Mouse (Mus musculus): ENCODE measurements around the gene Olfr435. TPM values are rescaled to one million over a fixed set of nuclear protein-coding genes. Genes with fewer than 3 reads are reported as not detected.
"Not testable (repeated sequence)": the region's sequence is repeated elsewhere in the genome, so short reads cannot be mapped to it uniquely, and the experiment has no call there.

The Olfr435 gene
- polyA plus RNA-seq, 1 experiment from 2014 or later: not detected

DNA sequence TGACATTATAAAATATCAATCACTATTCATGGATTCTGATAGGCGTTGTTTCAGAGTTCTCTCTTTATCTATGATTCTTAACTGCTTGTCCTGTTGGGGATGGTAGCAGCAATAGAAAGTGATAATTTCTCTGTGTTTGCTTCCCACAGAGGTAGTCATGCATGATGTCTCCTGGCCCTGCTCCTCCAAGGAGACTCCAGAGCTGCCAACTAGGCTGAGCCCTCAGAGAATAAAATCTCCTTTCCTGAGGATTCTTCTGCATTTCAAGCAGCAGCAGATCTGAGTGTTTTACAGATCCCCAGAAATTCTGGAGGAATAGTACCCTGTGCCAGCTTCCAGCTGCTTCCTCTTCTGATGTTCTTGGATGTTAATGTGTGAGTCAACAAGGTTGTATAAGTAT, 34.3 kb downstream of the Olfr435 start, which contains the start of gene Olfr47:
TSS of gene Olfr47 (plus strand) at position 275 of the 400 bp plus-strand sequence.
- not testable (repeated sequence) for H3K27me3 ChIP-seq; H3K36me3 ChIP-seq; H3K27ac ChIP-seq; H3K4me1 ChIP-seq (replicated peaks); H3K4me3 ChIP-seq (replicated peaks); H3K4me2 ChIP-seq; ATAC-seq (ENCODE audit: insufficient number of reproducible peaks, insufficient read depth, low FRiP score, low TSS enrichment, low read depth); H3K9me3 ChIP-seq; H3K9ac ChIP-seq (replicated peaks)
- WGBS: 86% methylated on average over 1 of the region's 1 CpGs

DNA sequence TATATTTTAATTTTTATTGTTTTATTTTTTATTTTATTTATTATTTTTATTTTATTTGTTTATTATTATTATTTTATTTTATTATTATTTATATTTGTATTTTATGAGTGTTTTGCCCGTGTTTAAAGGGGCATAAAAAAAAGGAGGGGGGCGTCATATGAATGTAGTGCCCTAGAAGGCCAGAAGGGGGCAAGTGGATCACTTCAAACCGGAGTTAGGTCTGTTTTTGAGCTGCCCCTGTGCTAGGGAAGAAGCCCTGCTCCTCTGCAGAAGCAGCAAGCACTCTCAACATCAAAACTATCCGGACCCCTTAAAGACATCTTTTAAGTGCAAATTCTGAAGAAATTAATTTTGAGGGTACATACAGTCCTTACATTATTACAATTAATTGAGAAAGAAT, 45.1 kb downstream of the Olfr435 start:
- Histone ChIP-seq H3K27ac (no peak overlapping the region), H3K9ac (replicated peaks) (no peak overlapping the region), H3K4me2 (no peak overlapping the region), H3K9me3 (no peaks in the 10 kb centered on the region), H3K4me3 (replicated peaks) (no peak overlapping the region), H3K4me1 (replicated peaks) (no peaks in the 10 kb centered on the region), H3K27me3 (no peaks in the 10 kb centered on the region), H3K36me3 (no peaks in the 10 kb centered on the region)
- ATAC-seq (ENCODE audit: insufficient number of reproducible peaks, insufficient read depth, low FRiP score, low TSS enrichment, low read depth): no peak
- WGBS: 12% methylated on average over 4 of the region's 4 CpGs

DNA sequence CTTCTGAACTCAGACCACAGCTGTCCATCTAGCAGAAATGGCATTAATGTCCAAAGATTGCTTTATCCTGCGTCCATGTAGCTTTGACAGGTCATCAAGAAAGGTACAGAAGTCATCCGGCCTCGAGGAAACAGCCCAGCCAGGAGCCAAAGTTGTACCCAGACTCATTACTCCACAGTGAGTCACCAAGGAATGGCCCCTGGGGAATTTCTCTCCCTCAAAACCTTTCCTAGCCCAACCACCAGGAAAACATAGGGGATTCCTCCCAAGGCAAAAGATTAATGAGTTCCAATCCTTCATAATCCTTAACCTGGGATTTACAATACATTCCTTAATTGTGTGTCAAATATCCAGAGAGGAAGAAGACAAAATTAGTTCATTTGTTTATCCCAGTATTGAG, 50.5 kb downstream of the Olfr435 start:
- Histone ChIP-seq H3K9me3 (no peaks in the 10 kb centered on the region), H3K27me3 (no peaks in the 10 kb centered on the region), H3K4me1 (replicated peaks) (no peaks in the 10 kb centered on the region), H3K4me2 (no peak overlapping the region), H3K9ac (replicated peaks) (no peak overlapping the region), H3K4me3 (replicated peaks) (no peak overlapping the region), H3K27ac (no peak overlapping the region), H3K36me3 (no peaks in the 10 kb centered on the region)
- 73% methylated on average over 3 of the region's 3 CpGs for WGBS
- no peak for ATAC-seq (ENCODE audit: insufficient number of reproducible peaks, insufficient read depth, low FRiP score, low TSS enrichment, low read depth)

DNA sequence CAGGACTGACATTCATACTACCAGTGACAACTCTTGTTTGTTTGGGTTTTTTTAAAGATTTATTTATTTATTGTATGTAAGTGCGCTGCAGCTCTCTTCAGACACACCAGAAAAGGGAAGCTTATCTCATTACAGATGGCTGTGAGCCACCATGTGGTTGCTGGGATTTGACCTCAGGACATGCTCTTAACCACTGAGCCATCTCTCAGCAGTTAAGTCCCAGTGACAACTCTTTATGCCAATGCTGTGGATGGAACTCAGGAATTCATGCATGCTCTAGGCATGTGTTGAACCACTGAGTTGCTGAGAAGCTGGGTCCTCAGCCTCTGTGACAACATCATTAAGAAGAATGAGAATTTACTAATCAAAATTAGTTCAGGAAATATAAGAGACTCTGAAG, 56.0 kb downstream of the Olfr435 start:
- Histone ChIP-seq H3K9ac (replicated peaks) (no peak overlapping the region), H3K36me3 (no peaks in the 10 kb centered on the region), H3K27me3 (no peaks in the 10 kb centered on the region), H3K27ac (no peak overlapping the region), H3K4me2 (no peak overlapping the region), H3K4me1 (replicated peaks) (no peaks in the 10 kb centered on the region), H3K9me3 (no peaks in the 10 kb centered on the region), H3K4me3 (replicated peaks) (no peak overlapping the region)
- ATAC-seq (ENCODE audit: insufficient number of reproducible peaks, insufficient read depth, low FRiP score, low TSS enrichment, low read depth): no peak
- WGBS: 78% methylated on average over 1 of the region's 1 CpGs

Other genes starting within 250 kb of the Olfr435 start
- not detected in 2 replicates for gene Olfr444, start 248.1 kb upstream of the Olfr435 start, polyA plus RNA-seq (2016; fragmentation: Nextera tagmentation; extraction: Ambion mirVana)
- not detected in 2 replicates for gene Olfr441, start 90.8 kb upstream of the Olfr435 start, polyA plus RNA-seq (2016; fragmentation: Nextera tagmentation; extraction: Ambion mirVana)
- gene Olfr237-ps1, start 50.6 kb upstream of the Olfr435 start, polyA plus RNA-seq (2016; fragmentation: Nextera tagmentation; extraction: Ambion mirVana): not detected in 2 replicates
- not detected in 2 replicates for gene Olfr437, start 33.9 kb upstream of the Olfr435 start, polyA plus RNA-seq (2016; fragmentation: Nextera tagmentation; extraction: Ambion mirVana)
- not detected in 2 replicates for gene Olfr13, start 25.0 kb upstream of the Olfr435 start, polyA plus RNA-seq (2016; fragmentation: Nextera tagmentation; extraction: Ambion mirVana)
- not detected in 2 replicates for gene Olfr434, start 15.9 kb downstream of the Olfr435 start, polyA plus RNA-seq (2016; fragmentation: Nextera tagmentation; extraction: Ambion mirVana)
- gene Olfr47, start 34.4 kb downstream of the Olfr435 start, polyA plus RNA-seq (2016; fragmentation: Nextera tagmentation; extraction: Ambion mirVana): not detected in 2 replicates
- gene Arhgef5, start 68.4 kb downstream of the Olfr435 start, polyA plus RNA-seq (2016; fragmentation: Nextera tagmentation; extraction: Ambion mirVana): 7.4 and 8.7 TPM in 2 replicates
- not detected in 2 replicates for gene Nobox, start 112.4 kb downstream of the Olfr435 start, polyA plus RNA-seq (2016; fragmentation: Nextera tagmentation; extraction: Ambion mirVana)